Comparison of ENCODE assay signal across 8 mouse cellular contexts in genomic region chr13:59728378-59729093, GRCm38 (mm10). TPM values are rescaled to one million over a fixed set of nuclear protein-coding genes. Genes with fewer than 3 reads are reported as not detected.
DNase-seq lines count a peak whose midpoint lies in the region; ATAC-seq lines count a peak whose summit lies in the region.

No protein-coding gene starts in this region.

- WGBS in embryonic facial prominence, embryonic 10.5 days = 34% methylated on average over 7 of the region's 7 CpGs
- WGBS in midbrain, embryonic 13.5 days = 24% methylated on average over 7 of the region's 7 CpGs

- peaks cover 16% of the 10 kb centered on the region for H3K4me1 ChIP-seq in embryonic facial prominence, embryonic 10.5 days
- H3K4me1 ChIP-seq in midbrain, embryonic 13.5 days (replicated peaks) = peaks cover 8% of the 10 kb centered on the region

- H3K4me2 ChIP-seq in midbrain, embryonic 13.5 days (replicated peaks) = no peak overlapping the region

- peak; percentile 41 to 55 for DNase-seq in urinary bladder, adult 18-20 months (ENCODE audit: low spot score in 2 of 2)
- no peak for DNase-seq in urinary bladder, postnatal 10 days (ENCODE audit: low spot score)
- peak; percentile 84 for DNase-seq in embryonic facial prominence, embryonic 10.5 days (ENCODE audit: low spot score)
- peak; percentile 96 for DNase-seq in heart, adult 11 months
- DNase-seq in kidney, adult 11 months = peak; percentile 56
- peak; percentile 82 for DNase-seq in left cerebral cortex, postnatal 4 days
- peak; percentile 70 for DNase-seq in spleen, adult 12 weeks (ENCODE audit: low spot score)

- peak; percentile 90 for ATAC-seq in midbrain, embryonic 13.5 days

- H3K27ac ChIP-seq in embryonic facial prominence, embryonic 10.5 days (replicated peaks) = no peak overlapping the region
- no peak overlapping the region for H3K27ac ChIP-seq in midbrain, embryonic 13.5 days

- H3K36me3 ChIP-seq in embryonic facial prominence, embryonic 10.5 days (replicated peaks) = no peaks in the 10 kb centered on the region
- H3K36me3 ChIP-seq in midbrain, embryonic 13.5 days = no peaks in the 10 kb centered on the region

- no peak overlapping the region for H3K9ac ChIP-seq in midbrain, embryonic 13.5 days (replicated peaks)

- peaks cover 25% of the 10 kb centered on the region for H3K27me3 ChIP-seq in embryonic facial prominence, embryonic 10.5 days (replicated peaks; ENCODE audit: low read depth, poor library complexity, severe bottlenecking)
- peaks cover 9% of the 10 kb centered on the region for H3K27me3 ChIP-seq in midbrain, embryonic 13.5 days

- H3K9me3 ChIP-seq in embryonic facial prominence, embryonic 10.5 days = no peaks in the 10 kb centered on the region
- H3K9me3 ChIP-seq in midbrain, embryonic 13.5 days = no peaks in the 10 kb centered on the region

- intact Hi-C loops in left cerebral cortex, postnatal 4 days (cut with DNase I) = loop anchor here (10.0 kb wide), 1 partner anchor 94 kb away; no protein-coding TSS in a partner anchor

- H3K4me3 ChIP-seq in embryonic facial prominence, embryonic 10.5 days = no peak overlapping the region
- no peak overlapping the region for H3K4me3 ChIP-seq in midbrain, embryonic 13.5 days (replicated peaks)

RNA-seq across cellular contexts. Expression of gene Spata31d1d, which starts 3.0 kb away (rescaled TPM):
- not detected in 2 replicates for polyA plus RNA-seq in embryonic facial prominence, embryonic 10.5 days (2016; fragmentation: Nextera tagmentation; extraction: Ambion mirVana)
- under 1 TPM in 1 of 2 experiments, not detected in 1; 0.08 TPM for total RNA-seq in left cerebral cortex, postnatal 4 days (2021)
- not detected in 2 replicates for polyA plus RNA-seq in midbrain, embryonic 13.5 days (2015; fragmentation: Nextera tagmentation; extraction: Ambion mirVana)

RNA-seq across cellular contexts. Expression of gene Spata31d1b, which starts 16.5 kb away (rescaled TPM):
- not detected in 2 replicates for polyA plus RNA-seq in embryonic facial prominence, embryonic 10.5 days (2016; fragmentation: Nextera tagmentation; extraction: Ambion mirVana)
- total RNA-seq in left cerebral cortex, postnatal 4 days (2021) = not detected
- polyA plus RNA-seq in midbrain, embryonic 13.5 days (2015; fragmentation: Nextera tagmentation; extraction: Ambion mirVana) = not detected in 2 replicates

RNA-seq across cellular contexts. Expression of gene 1700014D04Rik, which starts 18.0 kb away (rescaled TPM):
- polyA plus RNA-seq in embryonic facial prominence, embryonic 10.5 days (2016; fragmentation: Nextera tagmentation; extraction: Ambion mirVana) = 0.11 and 0.21 TPM in 2 replicates
- total RNA-seq in left cerebral cortex, postnatal 4 days (2021) = under 1 TPM; 0.18 to 0.42 TPM
- 0.07 and 0.26 TPM in 2 replicates for polyA plus RNA-seq in midbrain, embryonic 13.5 days (2015; fragmentation: Nextera tagmentation; extraction: Ambion mirVana)

RNA-seq across cellular contexts. Expression of gene Spata31d1a, which starts 18.4 kb away (rescaled TPM):
- polyA plus RNA-seq in embryonic facial prominence, embryonic 10.5 days (2016; fragmentation: Nextera tagmentation; extraction: Ambion mirVana) = 0.02 and 0.14 TPM in 2 replicates
- total RNA-seq in left cerebral cortex, postnatal 4 days (2021) = under 1 TPM; 0.46 to 0.48 TPM
- polyA plus RNA-seq in midbrain, embryonic 13.5 days (2015; fragmentation: Nextera tagmentation; extraction: Ambion mirVana) = 0.07 and 0.12 TPM in 2 replicates

RNA-seq across cellular contexts. Expression of gene 4921517D22Rik, which starts 34.6 kb away (rescaled TPM):
- not detected in 2 replicates for polyA plus RNA-seq in embryonic facial prominence, embryonic 10.5 days (2016; fragmentation: Nextera tagmentation; extraction: Ambion mirVana)
- total RNA-seq in left cerebral cortex, postnatal 4 days (2021) = not detected
- not detected in 2 replicates for polyA plus RNA-seq in midbrain, embryonic 13.5 days (2015; fragmentation: Nextera tagmentation; extraction: Ambion mirVana)
